Mouse (Mus musculus) erythroblast, embryonic 14.5 days (primary cell): ENCODE data around the gene Tbc1d8. TPM values are rescaled to one million over a fixed set of nuclear protein-coding genes. Genes with fewer than 3 reads are reported as not detected.

ENCODE experiments used
- H3K27me3 ChIP-seq: 2 replicates; pipeline ENCODE4 v1.6.1; 2012; ENCODE audit warnings: inconsistent platforms; ENCODE audit not compliant: control insufficient read depth
- H3K36me3 ChIP-seq: 2 replicates; pipeline ENCODE4 v1.6.1; 2012; ENCODE audit warnings: mild to moderate bottlenecking, inconsistent platforms; ENCODE audit not compliant: control insufficient read depth
- H3K4me1 ChIP-seq: 2 replicates; pipeline ENCODE4 v1.6.1; 2012; ENCODE audit warnings: inconsistent platforms; ENCODE audit not compliant: control insufficient read depth
- H3K4me3 ChIP-seq: replicated peaks from 2 replicates; pipeline ENCODE3; 2012; ENCODE audit warnings: moderate library complexity, mild to moderate bottlenecking, inconsistent platforms
- H3K9me3 ChIP-seq: 2 replicates; pipeline ENCODE4 v1.6.1; 2012; ENCODE audit warnings: low read length, inconsistent platforms, mixed read lengths; ENCODE audit not compliant: control insufficient read depth
- GATA1 ChIP-seq: IDR thresholded peaks from 2 replicates; pipeline ENCODE4 v1.6.1; 2012; ENCODE audit warnings: low read length, inconsistent platforms, mixed read lengths
- TAL1 ChIP-seq: IDR thresholded peaks from 3 replicates; pipeline ENCODE4 v1.6.1; 2012; ENCODE audit warnings: low read length, inconsistent platforms, mixed read lengths
- polyA plus RNA-seq: library from polyadenylated mRNA; stranded (reverse); fragments of >175 nt; gene quantifications from 2 replicates; pipeline ENCODE4 v1.2.3, GENCODE M21; 2012

Tbc1d8 gene
- polyA plus RNA-seq, 1 experiment: 0.01 TPM

- TF ChIP-seq GATA1 (no peak), TAL1 (no peak)
- H3K4me1 ChIP-seq: peaks cover 21% of the 10 kb centered on the region
- peaks cover 5% of the 10 kb centered on the region for H3K36me3 ChIP-seq
- H3K27me3 ChIP-seq: no peaks in the 10 kb centered on the region
- H3K4me3 ChIP-seq: no peak overlapping the region
- peaks cover 8% of the 10 kb centered on the region for H3K9me3 ChIP-seq
Measured at GRCm38 (mm10) chr1:39417817-39418216, 60.7 kb downstream of the Tbc1d8 start.

GRCm38 (mm10) chr1:39410085-39410821 lies 68.3 kb downstream of the Tbc1d8 start:
- no peaks in the 10 kb centered on the region for H3K27me3 ChIP-seq
- peaks cover 5% of the 10 kb centered on the region for H3K36me3 ChIP-seq
- H3K9me3 ChIP-seq: peaks cover 8% of the 10 kb centered on the region
- TF ChIP-seq GATA1: no peak
- no peak for TF ChIP-seq TAL1
- no peak overlapping the region for H3K4me3 ChIP-seq
- peaks cover 6% of the 10 kb centered on the region for H3K4me1 ChIP-seq

GRCm38 (mm10) chr1:39408668-39409067 lies 69.9 kb downstream of the Tbc1d8 start:
- Histone ChIP-seq H3K27me3 (no peaks in the 10 kb centered on the region), H3K9me3 (no peaks in the 10 kb centered on the region), H3K4me1 (peaks cover 10% of the 10 kb centered on the region), H3K4me3 (no peak overlapping the region), H3K36me3 (peaks cover 6% of the 10 kb centered on the region)
- TF ChIP-seq GATA1 (no peak), TAL1 (no peak)

GRCm38 (mm10) chr1:39408123-39408522 lies 70.4 kb downstream of the Tbc1d8 start:
- Histone ChIP-seq H3K9me3 (no peaks in the 10 kb centered on the region), H3K4me1 (peaks cover 12% of the 10 kb centered on the region), H3K27me3 (no peaks in the 10 kb centered on the region), H3K4me3 (no peak overlapping the region), H3K36me3 (peaks cover 6% of the 10 kb centered on the region)
- TF ChIP-seq GATA1 (no peak), TAL1 (no peak)

- peaks cover 15% of the 10 kb centered on the region for H3K36me3 ChIP-seq
- peaks cover 10% of the 10 kb centered on the region for H3K4me1 ChIP-seq
Measured at GRCm38 (mm10) chr1:39407108-39407507, 71.4 kb downstream of the Tbc1d8 start.

GRCm38 (mm10) chr1:39400173-39400572 lies 78.4 kb downstream of the Tbc1d8 start:
- TF ChIP-seq TAL1 (no peak), GATA1 (no peak)
- peaks cover 27% of the 10 kb centered on the region for H3K4me1 ChIP-seq

More at GRCm38 (mm10) chr1:39407108-39407507, 71.4 kb downstream of the Tbc1d8 start:
- Histone ChIP-seq H3K27me3 (no peaks in the 10 kb centered on the region), H3K4me3 (no peak overlapping the region), H3K9me3 (no peaks in the 10 kb centered on the region)
- TF ChIP-seq GATA1: no peak
- TF ChIP-seq TAL1: no peak

GRCm38 (mm10) chr1:39399228-39399627 lies 79.3 kb downstream of the Tbc1d8 start:
- Histone ChIP-seq H3K9me3 (peaks cover 11% of the 10 kb centered on the region), H3K36me3 (peaks cover 41% of the 10 kb centered on the region), H3K4me1 (peaks cover 34% of the 10 kb centered on the region), H3K27me3 (no peaks in the 10 kb centered on the region), H3K4me3 (no peak overlapping the region)
- TF ChIP-seq GATA1 (no peak), TAL1 (no peak)

More at GRCm38 (mm10) chr1:39400173-39400572, 78.4 kb downstream of the Tbc1d8 start:
- H3K4me3 ChIP-seq: no peak overlapping the region
- peaks cover 11% of the 10 kb centered on the region for H3K9me3 ChIP-seq
- H3K36me3 ChIP-seq: peaks cover 44% of the 10 kb centered on the region
- H3K27me3 ChIP-seq: no peaks in the 10 kb centered on the region

GRCm38 (mm10) chr1:39398284-39398683 lies 80.3 kb downstream of the Tbc1d8 start:
- Histone ChIP-seq H3K36me3 (peaks cover 46% of the 10 kb centered on the region), H3K4me3 (no peak overlapping the region), H3K4me1 (peaks cover 38% of the 10 kb centered on the region), H3K27me3 (no peaks in the 10 kb centered on the region), H3K9me3 (peaks cover 11% of the 10 kb centered on the region)
- no peak for TF ChIP-seq GATA1
- no peak for TF ChIP-seq TAL1

GRCm38 (mm10) chr1:39396347-39396746 lies 82.2 kb downstream of the Tbc1d8 start:
- Histone ChIP-seq H3K4me1 (peaks cover 53% of the 10 kb centered on the region), H3K4me3 (no peak overlapping the region), H3K27me3 (no peaks in the 10 kb centered on the region), H3K9me3 (peaks cover 11% of the 10 kb centered on the region), H3K36me3 (peaks cover 41% of the 10 kb centered on the region)
- no peak for TF ChIP-seq TAL1
- no peak for TF ChIP-seq GATA1

- peaks cover 56% of the 10 kb centered on the region for H3K4me1 ChIP-seq
- H3K4me3 ChIP-seq: no peak overlapping the region
- no peaks in the 10 kb centered on the region for H3K27me3 ChIP-seq
- peaks cover 43% of the 10 kb centered on the region for H3K36me3 ChIP-seq
- H3K9me3 ChIP-seq: peaks cover 11% of the 10 kb centered on the region
- TF ChIP-seq GATA1: no peak
- no peak for TF ChIP-seq TAL1
Measured at GRCm38 (mm10) chr1:39394650-39395049, 83.9 kb downstream of the Tbc1d8 start.
